Mouse (Mus musculus) forebrain, postnatal 0 days (tissue): ENCODE measurements around the gene Etl4. TPM values are rescaled to one million over a fixed set of nuclear protein-coding genes. Genes with fewer than 3 reads are reported as not detected.
"Not testable (repeated sequence)": the region's sequence is repeated elsewhere in the genome, so short reads cannot be mapped to it uniquely, and the experiment has no call there.

Experiments used
- ATAC-seq: fragments of 200-750 bp; cut with Nextera tagmentation; 2 replicates; pipeline ENCODE4 v1.8.0; 2017; ENCODE audit warnings: mild to moderate bottlenecking, moderate library complexity
- DNase-seq: peaks from one replicate; pipeline ENCODE4 v3.0.0-alpha.2; 2015
- H3K27ac ChIP-seq: fragments of 300-500 bp; sonication (generic); 2 replicates; pipeline ENCODE4 v1.5.1; 2014; ENCODE audit warnings: low read depth, mild to moderate bottlenecking, antibody characterized with exemption, low read length, moderate library complexity, mixed read lengths
- H3K27me3 ChIP-seq: fragments of 300-500 bp; sonication (generic); 2 replicates; pipeline ENCODE4 v1.6.1; 2014; ENCODE audit warnings: mild to moderate bottlenecking, low read length, mixed read lengths; ENCODE audit not compliant: insufficient read depth
- H3K36me3 ChIP-seq: fragments of 300-500 bp; sonication (generic); 2 replicates; pipeline ENCODE4 v1.6.1; 2014; ENCODE audit warnings: mild to moderate bottlenecking, moderate library complexity; ENCODE audit not compliant: insufficient read depth
- H3K4me1 ChIP-seq: fragments of 300-500 bp; sonication (generic); 2 replicates; pipeline ENCODE4 v1.6.1; 2014; ENCODE audit warnings: antibody characterized with exemption; ENCODE audit not compliant: insufficient read depth
- H3K4me2 ChIP-seq: fragments of 300-500 bp; sonication (generic); 2 replicates; pipeline ENCODE4 v1.6.1; 2014; ENCODE audit warnings: low read depth, mild to moderate bottlenecking, moderate library complexity
- H3K4me3 ChIP-seq: fragments of 300-500 bp; sonication (generic); 2 replicates; pipeline ENCODE4 v1.5.1; 2014; ENCODE audit warnings: low read depth, low read length, mixed read lengths
- H3K9ac ChIP-seq: fragments of 300-500 bp; sonication (generic); 2 replicates; pipeline ENCODE4 v1.6.1; 2014; ENCODE audit warnings: mild to moderate bottlenecking
- H3K9me3 ChIP-seq: fragments of 300-500 bp; sonication (generic); 2 replicates; pipeline ENCODE4 v1.6.1; 2016; ENCODE audit warnings: low read length
- CTCF ChIP-seq: sonication (generic); IDR thresholded peaks from 2 replicates; pipeline ENCODE4 v1.5.1; 2016; ENCODE audit warnings: antibody characterized with exemption, control low read depth, low read depth
- WGBS: fragments of 180-500 bp; shearing (Covaris S2); extraction: QIAGEN DNeasy Blood & Tissue Kit; methylation state at CpG from one replicate; pipeline ENCODE4 v1.1.7; 2014; 5-methylcytosine and 5-hydroxymethylcytosine counted together
- polyA plus RNA-seq: library from polyadenylated mRNA; unstranded; fragments of >200 nt; fragmentation: Nextera tagmentation; extraction: Ambion mirVana; gene quantifications from 2 replicates; pipeline ENCODE4 v1.2.1, GENCODE M21; 2015
- total RNA-seq: library from RNA; depleted of rRNA; stranded (reverse); fragments of >200 nt; gene quantifications from 2 replicates; pipeline ENCODE4 v1.2.3, GENCODE M21; 2014

Etl4 gene
- total and polyA plus RNA-seq, 2 experiments from 2014 or later, result 7.2 to 13.6 TPM

DNA sequence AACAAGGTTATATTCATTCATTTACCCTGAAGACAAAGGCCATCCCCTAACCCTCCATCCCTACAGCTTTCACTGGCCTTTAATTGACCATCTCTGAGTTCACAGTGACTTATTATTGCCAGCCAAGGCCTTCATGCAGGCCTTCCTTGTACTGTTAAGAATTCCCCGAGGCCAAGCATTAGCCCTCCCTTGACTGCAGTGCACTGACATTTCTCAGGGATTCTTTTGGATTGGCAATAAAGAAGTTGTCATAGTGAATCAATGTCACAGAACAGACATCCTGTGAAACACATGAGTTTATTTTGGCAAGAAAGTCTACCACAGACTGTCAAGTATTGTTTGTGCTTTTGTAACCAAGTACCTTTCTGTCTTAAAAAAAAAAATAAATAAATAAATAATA, 257.5 kb downstream of the Etl4 start:
- DNase-seq (no peak), ATAC-seq (peak; percentile 25; the same call in 1 of the 2 replicates)
- Histone ChIP-seq H3K4me3 (no peak overlapping the region), H3K4me2 (no peak overlapping the region), H3K36me3 (no peaks in the 10 kb centered on the region), H3K4me1 (no peaks in the 10 kb centered on the region), H3K9ac (no peak overlapping the region), H3K27ac (no peak overlapping the region), H3K9me3 (no peaks in the 10 kb centered on the region), H3K27me3 (no peaks in the 10 kb centered on the region)
- TF ChIP-seq CTCF, result no peak
- 40% methylated on average over 1 of the region's 1 CpGs for WGBS

DNA sequence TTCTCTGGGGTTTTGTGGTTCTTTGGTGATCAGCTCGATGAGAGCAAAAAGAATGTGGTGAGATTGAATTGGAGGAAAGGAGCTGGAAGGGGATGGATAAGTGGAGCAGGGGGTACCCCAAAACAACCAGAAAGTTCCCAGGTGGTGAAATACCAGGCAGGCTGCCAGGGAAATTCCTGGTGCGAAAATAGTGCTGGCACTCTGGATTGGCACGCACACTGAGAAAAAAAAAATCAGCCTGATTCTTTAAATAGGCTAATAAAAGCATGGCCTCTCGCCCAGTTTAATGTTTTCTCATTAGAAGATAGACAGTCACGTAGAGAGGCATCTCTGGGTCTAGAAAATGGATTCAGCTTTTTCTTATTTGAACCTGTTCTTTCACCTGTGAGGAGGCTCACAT, 258.0 kb downstream of the Etl4 start:
- 44% methylated on average over 5 of the region's 5 CpGs for WGBS
- no peaks in the 10 kb centered on the region for H3K27me3 ChIP-seq
- no peak for TF ChIP-seq CTCF
- H3K9ac ChIP-seq, result no peak overlapping the region
- no peak overlapping the region for H3K4me3 ChIP-seq
- no peaks in the 10 kb centered on the region for H3K4me1 ChIP-seq
- no peaks in the 10 kb centered on the region for H3K36me3 ChIP-seq
- no peak overlapping the region for H3K27ac ChIP-seq
- H3K4me2 ChIP-seq, result no peak overlapping the region
- no peaks in the 10 kb centered on the region for H3K9me3 ChIP-seq
- DNase-seq, result no peak
- no peak for ATAC-seq

- Histone ChIP-seq H3K9me3 (no peaks in the 10 kb centered on the region), H3K27ac (no peak overlapping the region), H3K4me3 (no peak overlapping the region), H3K4me1 (no peaks in the 10 kb centered on the region), H3K36me3 (no peaks in the 10 kb centered on the region), H3K9ac (no peak overlapping the region), H3K27me3 (no peaks in the 10 kb centered on the region), H3K4me2 (no peak overlapping the region)
- DNase-seq, result no peak
- TF ChIP-seq CTCF, result no peak
- 88% methylated on average over 4 of the region's 4 CpGs for WGBS
- ATAC-seq, result no peak
Observed at GRCm38 (mm10) chr2:20168156-20168555, 258.6 kb downstream of the Etl4 start.

- H3K4me1 ChIP-seq, H3K27ac ChIP-seq, H3K36me3 ChIP-seq, H3K9ac ChIP-seq, H3K27me3 ChIP-seq, ATAC-seq, DNase-seq, H3K4me3 ChIP-seq, H3K4me2 ChIP-seq, H3K9me3 ChIP-seq: not testable (repeated sequence)
- WGBS, result 75% methylated on average over 6 of the region's 6 CpGs
Observed at GRCm38 (mm10) chr2:20176456-20177184, 267.0 kb downstream of the Etl4 start.

DNA sequence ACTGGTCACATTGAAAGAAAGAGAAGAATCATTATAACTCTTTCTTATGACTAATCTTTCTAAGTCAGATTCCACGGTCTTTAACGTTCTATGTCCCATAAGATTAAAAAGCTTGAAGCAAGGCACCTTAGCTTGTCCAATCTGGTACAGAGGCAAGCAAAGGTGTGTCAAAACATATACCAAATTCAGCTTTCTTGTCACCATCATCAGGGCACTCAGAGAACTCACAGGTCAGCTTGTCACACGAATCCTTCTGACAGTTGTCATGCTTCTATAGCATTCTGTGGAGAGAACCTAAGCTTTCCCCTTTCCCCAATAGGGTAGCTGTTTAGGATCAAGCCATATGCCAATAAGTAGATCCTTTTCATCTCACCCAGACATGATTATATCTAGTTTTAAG, 267.7 kb downstream of the Etl4 start:
- not testable (repeated sequence) for H3K4me2 ChIP-seq, H3K9me3 ChIP-seq, H3K9ac ChIP-seq, H3K27ac ChIP-seq, H3K27me3 ChIP-seq, ATAC-seq, H3K4me3 ChIP-seq, H3K36me3 ChIP-seq, H3K4me1 ChIP-seq, DNase-seq
- WGBS, result 93% methylated on average over 3 of the region's 3 CpGs

DNA sequence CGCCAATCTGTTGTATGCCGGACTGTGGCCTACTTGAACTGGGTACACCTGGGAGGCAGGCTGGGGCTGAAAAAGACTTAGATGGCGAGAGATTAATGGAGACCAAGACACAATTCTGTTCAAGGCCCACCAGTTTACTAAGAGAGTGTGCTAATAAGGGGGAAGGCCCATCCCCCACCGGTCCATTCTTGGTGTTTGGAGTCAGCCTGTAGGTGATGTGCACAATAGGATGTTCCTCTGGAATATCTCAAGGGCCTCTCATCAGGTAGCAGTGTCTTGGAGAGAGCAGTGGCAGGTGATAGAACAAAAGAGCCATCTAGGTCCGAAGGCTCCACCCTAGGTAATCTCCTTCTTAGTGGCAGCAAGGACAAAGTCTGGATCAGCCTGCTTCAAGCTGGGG, 271.0 kb downstream of the Etl4 start:
- H3K36me3 ChIP-seq, H3K9ac ChIP-seq, H3K4me1 ChIP-seq, H3K27me3 ChIP-seq, DNase-seq, H3K4me2 ChIP-seq, H3K27ac ChIP-seq, ATAC-seq, H3K9me3 ChIP-seq, H3K4me3 ChIP-seq: not testable (repeated sequence)
- 90% methylated on average over 5 of the region's 5 CpGs for whole genome bisulfite sequencing

GRCm38 (mm10) chr2:20187223-20187622, 277.6 kb downstream of the Etl4 start:
- not testable (repeated sequence) for H3K4me2 ChIP-seq, H3K36me3 ChIP-seq, H3K9me3 ChIP-seq, H3K27me3 ChIP-seq, H3K9ac ChIP-seq, H3K4me3 ChIP-seq, H3K4me1 ChIP-seq, H3K27ac ChIP-seq
- peak; percentile 9 for DNase-seq
- 82% methylated on average over 7 of the region's 7 CpGs for WGBS
- ATAC-seq, result peak; percentile 50; the same call in 1 of the 2 replicates
